Mouse (Mus musculus) ES-E14 (cell line): Measurements from ENCODE around the gene Gm49601.

ENCODE experiments used
- CHD2 ChIP-seq: IDR thresholded peaks from 2 replicates; pipeline ENCODE4 v1.6.1; 2014; ENCODE audit warnings: mild to moderate bottlenecking, low read depth, low read length, inconsistent platforms
- HCFC1 ChIP-seq: IDR thresholded peaks from 2 replicates; pipeline ENCODE4 v1.6.1; 2012; ENCODE audit warnings: low read length, inconsistent platforms, borderline replicate concordance; ENCODE audit not compliant: insufficient read depth
- MAFK ChIP-seq: IDR thresholded peaks from 2 replicates; pipeline ENCODE4 v1.6.1; 2014; ENCODE audit warnings: mild to moderate bottlenecking, low read depth, low read length, inconsistent platforms; ENCODE audit not compliant: insufficient read depth
- ZC3H11A ChIP-seq: IDR thresholded peaks from 2 replicates; pipeline ENCODE4 v1.6.1; 2012; ENCODE audit warnings: low read depth, mild to moderate bottlenecking, inconsistent platforms, low read length, borderline replicate concordance

DNA sequence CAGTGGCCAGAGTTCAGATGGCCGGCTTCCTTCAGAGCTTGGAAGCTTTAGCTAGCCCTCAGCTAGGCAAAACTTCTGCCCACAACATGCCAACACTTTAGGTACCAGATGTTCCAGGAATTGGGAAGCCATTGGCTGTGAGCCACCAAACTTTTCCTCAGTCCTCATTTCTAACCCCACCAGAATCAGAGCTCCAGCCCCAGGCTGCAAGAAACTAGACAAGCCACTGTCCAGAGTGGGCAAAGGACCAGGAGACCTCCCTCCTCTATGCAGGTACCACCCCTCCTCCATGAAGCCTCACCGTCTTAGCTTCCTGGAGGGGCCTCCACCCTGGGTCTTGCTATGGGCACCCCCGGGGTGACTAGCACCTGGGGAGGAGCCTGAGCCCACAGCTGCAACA lies 936 bp upstream of the Gm49601 start:
- TF ChIP-seq ZC3H11A, result no peak
- no peak for TF ChIP-seq MAFK
- TF ChIP-seq HCFC1, result no peak
- TF ChIP-seq CHD2, result no peak
